Mouse (Mus musculus) cerebellum, adult (tissue): ENCODE results near the gene Cntfr.
A peak's percentile ranks its signal among the peaks of the same experiment; 100 is the strongest.
"Not testable (repeated sequence)": the region's sequence is repeated elsewhere in the genome, so short reads cannot be mapped to it uniquely, and the experiment has no call there.

Source experiments
- ATAC-seq: cut with Nextera tagmentation; 2 replicates; pipeline ENCODE4 v1.9.2; 2017; ENCODE audit warnings: mild to moderate bottlenecking, moderate library complexity, mixed read lengths; ENCODE audit not compliant: insufficient number of reproducible peaks, low FRiP score, low TSS enrichment

The Cntfr gene

DNA sequence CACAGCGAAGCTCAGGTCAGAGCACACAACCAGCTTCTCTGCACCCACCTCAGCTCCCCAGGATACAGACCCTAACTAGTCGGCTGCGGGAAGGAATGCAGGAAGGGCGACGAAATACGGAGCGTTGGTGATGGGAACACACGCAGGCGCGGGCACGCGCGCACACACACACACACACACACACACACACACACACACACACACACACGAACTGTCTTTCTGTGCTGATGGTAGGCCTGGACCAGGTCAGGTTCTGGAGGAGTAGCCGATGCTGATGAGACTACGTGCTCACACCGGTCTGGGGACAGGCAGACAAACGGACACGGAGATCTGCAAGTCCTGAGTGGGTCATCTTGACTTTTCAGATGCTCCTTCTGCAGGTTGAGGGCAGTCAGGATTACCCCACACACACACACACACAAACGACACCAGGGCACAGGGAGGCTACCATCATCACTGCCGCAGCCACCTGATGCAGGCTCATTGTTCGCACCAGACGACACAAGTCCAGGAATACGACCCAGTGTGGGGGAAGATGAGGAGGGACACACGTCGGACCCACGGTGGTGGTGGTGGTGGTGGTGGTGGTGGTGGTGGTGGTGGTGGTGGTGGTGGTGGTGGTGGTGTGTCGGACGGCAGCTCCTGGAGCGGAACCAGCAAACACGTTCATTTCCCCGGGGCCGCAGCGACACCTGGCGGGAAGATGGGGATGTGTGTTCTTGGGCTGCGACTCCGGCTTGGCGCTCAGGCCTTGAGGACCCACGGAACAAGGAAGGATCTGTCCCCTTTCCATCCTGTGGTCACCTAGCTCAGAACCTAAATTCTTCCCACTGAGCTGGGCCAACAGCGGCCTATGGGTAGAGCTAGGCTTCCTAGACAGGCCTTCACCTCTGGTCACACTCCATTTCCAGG, at the start of gene Cntfr:
TSS of gene Cntfr (minus strand) at position 160 of the 912 bp plus-strand sequence.
- ATAC-seq: not testable (repeated sequence)

DNA sequence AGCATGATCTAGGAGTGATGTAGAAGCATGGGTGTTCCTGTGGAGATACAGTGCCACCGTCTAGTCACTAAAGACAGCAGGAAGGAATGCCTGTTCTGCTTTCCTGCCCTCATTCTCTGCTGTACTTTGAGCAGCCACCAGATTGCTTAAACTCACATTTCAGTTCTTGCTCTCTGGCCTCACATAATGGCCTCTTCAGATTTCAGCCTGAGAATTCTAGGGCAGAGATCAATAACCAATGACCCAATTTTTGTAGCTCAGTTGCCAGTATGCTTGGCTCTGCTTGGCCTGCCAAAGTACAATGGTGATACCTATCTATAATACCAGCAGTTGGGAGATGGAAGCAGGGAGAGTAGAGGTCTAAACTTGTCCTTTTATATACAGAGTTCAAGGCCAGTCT, 48.1 kb upstream of the Cntfr start:
- no peak for ATAC-seq

DNA sequence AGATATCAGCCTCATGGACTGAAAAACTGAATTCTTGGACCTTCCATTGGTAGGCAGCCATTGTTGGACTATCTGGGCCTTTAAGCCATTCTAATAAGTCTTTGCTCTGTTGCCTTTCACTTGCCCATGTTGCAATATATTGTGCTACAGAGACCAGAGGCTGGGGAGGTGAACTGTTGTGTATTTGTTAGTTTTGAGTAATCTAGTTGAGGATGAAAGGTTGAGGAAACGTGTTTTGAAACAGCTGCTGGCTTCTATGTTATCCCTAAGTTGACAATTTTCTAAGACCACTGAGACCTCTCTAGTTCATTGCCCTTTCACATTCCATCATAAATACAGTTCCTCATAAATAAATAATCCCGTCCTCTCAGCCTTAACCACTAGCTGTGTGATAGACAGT, 47.2 kb upstream of the Cntfr start:
- no peak for ATAC-seq

DNA sequence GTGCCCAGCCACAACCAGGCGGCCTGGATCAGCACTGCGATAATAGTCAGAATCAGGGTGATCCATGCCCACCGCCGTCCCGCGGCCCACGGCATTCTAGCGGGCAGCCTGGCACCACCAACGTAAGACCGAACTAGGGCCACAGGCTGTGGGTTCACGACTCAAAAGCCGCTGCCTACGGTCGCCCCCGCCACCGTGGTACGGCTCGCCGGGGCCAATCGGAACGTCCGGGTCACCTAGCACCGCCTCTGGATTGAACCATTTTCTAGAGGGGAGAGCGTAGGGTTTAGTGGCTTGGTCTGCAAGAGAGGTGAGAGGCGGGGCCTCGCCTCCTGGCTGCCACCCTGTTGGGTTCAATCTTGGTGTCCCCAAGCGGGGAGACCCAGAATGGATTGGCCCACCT, 44.3 kb upstream of the Cntfr start:
- peak; percentile 96 for ATAC-seq

DNA sequence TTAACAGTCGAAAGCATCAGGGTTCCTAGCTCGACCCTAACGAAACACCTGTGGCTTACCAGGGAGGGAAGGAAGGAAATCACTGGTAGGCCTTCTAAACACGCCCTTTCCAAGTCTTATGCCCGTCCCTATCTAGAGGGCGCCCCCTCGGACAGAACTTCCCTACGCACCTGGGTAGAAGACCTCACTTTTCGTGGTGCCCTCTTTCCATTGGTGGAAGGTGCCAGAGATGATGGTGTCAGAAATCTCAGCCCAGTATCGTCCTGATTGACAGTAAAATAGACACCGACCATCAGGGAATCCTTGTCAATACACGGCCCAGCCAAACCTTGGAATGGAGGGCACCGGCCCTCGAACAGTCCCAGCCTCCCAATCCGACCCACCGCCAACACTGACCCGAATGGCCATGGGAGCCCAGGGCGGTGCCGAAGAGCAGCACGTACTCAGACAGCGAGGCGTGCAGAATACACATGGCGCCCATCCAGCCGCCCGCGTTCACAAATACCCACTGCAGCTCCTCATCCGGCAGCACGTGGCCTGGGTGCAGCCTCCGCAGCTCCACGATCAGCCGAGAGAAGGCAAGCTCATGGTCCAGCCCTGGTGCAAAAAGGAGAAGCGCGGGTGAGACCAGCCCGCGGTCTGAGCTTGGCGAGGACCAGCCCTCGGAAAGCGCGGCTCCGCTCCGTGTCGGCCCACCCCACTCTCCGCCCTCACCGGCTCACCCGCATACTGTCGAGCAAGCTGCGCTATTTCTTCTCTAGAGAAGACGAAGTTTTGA, 43.7 kb upstream of the Cntfr start:
- ATAC-seq: peak; percentile 64

DNA sequence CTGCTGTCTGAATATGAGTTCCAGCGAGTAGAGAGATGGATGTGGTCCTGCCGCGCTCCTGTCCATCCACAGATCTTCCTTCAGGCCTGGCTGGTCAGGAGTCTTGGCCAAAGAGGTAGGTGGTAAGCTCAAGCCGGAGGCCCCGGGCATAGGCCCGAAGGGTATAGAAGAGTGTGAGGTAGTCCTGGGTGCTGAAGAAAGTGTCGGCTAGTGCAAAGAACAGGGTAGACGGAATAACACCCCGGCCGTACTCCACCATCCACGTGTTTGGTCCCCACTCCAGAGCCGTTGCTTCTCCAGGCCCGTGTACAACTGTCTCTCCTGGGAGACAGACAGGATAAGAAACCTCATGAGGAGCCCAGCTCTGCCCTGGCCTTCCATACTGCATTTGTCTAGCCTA, 42.4 kb upstream of the Cntfr start:
- no peak for ATAC-seq

DNA sequence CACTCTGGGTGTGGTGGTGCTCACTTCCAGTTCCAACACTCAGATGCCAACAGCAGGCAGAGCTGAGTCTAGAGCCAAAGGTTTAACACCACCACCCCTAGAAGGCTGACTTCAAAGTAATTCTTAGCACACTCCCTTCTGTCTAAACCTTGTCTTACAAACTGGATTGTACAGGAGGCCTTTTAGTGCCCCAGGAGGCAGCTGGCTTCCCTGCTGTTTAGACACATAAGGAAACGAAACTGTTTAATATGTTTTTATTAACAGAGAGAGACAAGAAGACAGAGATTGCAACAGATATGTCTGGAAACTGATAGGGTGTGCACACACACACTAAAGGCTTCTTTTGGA, 41.3 kb upstream of the Cntfr start:
- ATAC-seq: no peak

DNA sequence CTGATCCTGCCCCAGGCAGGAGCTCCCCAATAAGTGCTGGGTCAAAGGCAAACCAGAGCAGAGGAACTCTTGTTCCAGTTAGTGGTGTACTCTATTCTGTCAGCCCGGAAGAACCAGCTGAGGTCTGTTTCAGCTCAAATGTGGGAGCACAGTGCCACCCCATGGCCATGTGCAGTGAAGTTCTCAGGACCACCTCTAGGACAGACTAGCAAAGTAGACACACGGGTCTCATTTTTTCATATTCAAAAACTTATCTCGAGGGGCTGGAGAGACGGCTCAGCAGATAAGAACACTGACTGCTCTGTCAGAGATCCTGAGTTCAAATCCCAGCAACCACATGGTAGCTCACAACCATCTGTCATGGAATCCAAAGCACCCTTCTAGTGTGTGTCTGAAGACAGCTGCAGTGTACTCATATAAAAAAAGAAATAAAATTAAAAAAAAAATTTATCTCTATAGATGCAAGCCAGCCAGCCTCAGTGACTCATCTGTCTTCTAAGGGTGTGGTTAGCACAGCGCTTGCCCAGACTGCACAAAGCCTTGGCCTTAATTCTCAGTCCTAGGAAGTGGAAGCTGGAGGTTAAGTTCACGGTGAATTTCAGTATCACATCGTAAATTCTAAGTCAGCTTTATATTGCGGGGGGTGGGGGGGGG, 40.8 kb upstream of the Cntfr start:
- ATAC-seq: 0 out of 2 replicates have a peak, but pooled peaks have one; percentile 15

DNA sequence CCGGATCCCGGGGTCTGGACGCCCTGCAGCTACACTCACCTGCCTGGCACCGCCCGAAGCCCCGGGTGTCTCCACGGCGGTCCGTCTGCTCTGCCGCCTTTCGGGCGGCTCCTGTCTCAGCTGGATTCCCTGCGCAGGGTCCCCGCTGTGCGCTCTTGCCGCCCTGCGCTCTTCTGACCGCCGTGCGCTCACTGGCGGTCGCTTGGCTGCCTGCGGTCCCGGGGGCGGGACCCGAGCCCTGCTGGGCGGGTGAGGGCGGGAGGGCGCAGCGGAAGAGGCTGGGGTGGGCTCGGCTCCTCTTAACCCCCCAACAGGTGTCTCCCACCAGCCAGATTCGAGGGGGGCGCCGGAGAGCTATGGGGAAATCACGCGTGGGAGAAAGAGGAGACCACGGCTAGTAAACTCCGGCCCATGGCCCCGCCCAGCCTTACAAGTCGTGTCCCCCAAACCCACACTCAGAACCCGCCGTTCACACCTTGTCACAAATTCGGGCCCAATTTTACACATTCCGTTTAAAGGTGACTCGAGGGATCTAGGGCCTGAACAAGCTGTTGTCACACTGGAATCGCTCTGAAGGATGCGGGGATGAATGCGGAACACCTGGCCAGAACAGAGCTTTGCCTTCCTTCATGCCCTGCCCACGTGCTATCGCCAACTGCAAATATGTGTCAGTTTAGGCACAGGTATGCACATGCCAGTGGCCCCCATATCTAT, 34.3 kb upstream of the Cntfr start, which contains the start of gene Arid3c:
TSS of gene Arid3c (minus strand) at position 91 of the 714 bp plus-strand sequence.
- ATAC-seq: 0 out of 2 replicates have a peak, but pooled peaks have one; percentile 45

DNA sequence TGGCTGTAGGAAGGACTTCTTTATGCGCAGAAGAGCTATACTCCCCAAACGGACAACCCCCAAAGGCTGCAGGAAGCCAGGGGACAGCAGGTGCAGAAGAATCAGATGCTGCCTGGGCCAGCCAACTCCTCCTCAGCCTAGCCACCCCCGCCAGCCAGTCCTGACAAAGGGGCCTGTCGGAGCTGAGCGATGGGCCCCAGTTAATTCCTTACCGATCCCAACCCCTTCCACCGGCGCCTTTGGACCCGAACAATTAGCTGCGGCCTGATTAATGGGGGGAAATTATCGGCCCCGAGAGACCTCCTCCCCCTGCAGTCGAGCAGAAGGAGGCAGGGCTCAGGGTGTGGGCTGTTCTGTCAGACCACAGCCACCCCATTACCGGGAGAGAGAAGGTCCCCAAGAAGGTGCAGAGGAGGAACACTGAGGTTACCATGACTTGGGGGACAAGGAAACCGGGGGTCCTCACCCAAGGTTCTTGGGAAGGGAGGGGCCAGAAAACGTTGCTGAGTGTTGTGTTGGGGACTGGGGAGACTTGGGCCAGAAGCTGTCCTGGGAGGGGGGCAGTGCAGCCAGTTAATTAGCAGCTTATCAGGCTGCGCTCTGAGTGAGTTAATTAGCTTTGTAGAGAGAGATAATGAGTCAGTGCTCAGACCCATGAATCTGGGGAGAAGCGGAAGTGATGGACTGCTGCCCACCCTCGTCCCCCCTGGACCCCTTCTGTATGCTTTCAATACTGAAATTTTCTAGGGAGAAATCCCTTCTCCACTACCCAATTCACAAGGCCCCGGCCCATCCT, 30.1 kb upstream of the Cntfr start:
- ATAC-seq: no peak

DNA sequence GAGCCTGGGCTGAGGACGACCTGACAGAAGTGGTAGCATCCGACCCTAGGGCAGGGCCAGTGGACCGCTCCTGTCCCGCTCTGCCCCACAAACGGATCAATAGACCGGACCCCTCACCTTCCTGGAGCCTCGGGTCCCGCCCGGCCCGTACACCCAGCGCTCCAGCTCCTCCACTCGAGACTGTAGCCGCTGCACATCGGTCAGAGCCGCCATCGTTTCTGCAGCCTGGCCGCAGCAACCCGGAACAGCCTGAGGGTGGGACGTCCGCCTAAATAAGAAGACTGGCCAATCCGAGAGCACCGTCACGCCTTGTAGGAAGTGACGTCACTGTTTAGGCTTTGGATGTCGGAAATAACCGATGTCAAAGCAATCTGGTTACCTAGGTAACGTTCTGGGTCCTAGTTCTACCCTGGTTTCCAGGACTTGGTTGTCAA, 26.0 kb upstream of the Cntfr start, which contains the start of gene Dctn3:
TSS of gene Dctn3 (minus strand) at position 253 of the 434 bp plus-strand sequence.
- ATAC-seq: peak; percentile 97

DNA sequence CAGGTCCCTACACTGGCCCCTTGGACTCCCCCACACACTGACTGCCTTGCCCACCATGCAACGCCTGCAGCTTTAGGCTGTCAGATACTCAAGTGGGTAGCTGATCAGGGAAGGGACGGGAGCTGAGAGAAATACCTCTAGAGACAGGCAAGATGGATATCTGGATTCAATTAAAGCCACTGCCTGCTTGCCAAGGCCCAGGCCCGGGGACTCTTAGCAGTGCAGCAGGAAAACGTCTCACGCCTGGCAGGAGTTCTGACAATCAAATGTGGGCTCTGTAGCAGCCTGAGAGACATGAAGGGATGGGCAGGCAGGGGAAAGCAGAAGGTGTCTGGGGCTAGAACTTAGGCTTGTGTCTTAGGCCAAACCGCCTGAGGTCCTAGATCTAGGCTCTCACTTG, 19.9 kb upstream of the Cntfr start:
- no peak for ATAC-seq

DNA sequence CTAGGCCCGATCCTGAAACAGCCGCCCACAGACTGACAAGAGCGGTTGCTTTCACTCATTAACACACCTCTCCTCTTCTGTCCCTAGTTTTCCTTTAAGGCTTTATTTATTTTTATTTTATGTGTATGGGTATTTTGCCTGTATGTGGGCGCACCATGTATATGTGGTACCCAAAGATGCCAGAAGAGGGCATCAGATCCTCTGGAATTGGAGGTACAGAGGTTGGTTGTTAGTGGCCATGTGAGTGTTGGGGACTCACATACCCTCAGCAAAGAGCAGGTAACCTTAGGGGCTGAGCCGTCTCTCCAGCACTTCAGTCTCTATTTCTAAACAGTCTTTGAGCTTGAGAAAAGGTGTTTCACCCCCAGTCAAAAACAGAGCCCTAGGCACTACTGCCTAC, 18.7 kb upstream of the Cntfr start:
- no peak for ATAC-seq

DNA sequence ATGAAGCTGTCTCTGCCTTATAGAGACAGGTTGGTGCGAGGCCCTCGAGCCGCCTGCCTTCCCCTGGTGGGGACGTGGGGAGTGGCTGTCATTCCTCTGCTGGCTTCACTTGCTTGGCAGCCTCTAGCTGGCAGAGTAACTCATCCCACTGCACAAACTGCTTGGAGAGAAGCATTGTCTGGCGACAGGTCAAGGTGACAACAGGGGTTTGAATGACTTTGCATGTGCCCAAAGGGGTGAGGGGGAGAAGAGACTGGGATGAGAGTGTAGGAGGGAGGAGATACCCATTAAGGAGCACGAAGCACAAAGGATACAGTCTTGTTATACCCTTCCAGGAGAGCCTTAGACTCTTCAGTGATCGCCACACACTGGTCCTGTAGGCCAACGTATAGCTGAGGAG, 18.2 kb upstream of the Cntfr start:
- no peak for ATAC-seq

DNA sequence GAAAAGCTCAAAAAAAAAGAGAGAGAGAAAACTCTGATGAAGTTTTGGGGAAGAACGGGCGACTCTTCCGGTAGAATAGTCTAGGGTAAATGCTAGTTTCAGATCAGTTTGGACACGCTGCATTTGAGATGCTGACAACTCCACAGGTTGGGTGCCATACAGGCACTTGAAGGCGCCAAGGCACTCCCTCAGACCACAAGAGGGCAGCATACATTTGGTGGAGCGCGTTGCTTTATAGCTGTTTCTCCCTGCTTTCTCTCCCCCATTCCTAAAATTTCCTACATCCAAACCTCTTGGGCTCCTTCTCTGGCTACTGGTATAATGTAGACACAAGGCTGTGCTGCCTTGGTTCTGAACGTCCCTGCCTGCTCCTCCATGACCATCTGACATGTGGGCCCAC, 17.4 kb upstream of the Cntfr start:
- 0 out of 2 replicates have a peak, but pooled peaks have one; percentile 24 for ATAC-seq

DNA sequence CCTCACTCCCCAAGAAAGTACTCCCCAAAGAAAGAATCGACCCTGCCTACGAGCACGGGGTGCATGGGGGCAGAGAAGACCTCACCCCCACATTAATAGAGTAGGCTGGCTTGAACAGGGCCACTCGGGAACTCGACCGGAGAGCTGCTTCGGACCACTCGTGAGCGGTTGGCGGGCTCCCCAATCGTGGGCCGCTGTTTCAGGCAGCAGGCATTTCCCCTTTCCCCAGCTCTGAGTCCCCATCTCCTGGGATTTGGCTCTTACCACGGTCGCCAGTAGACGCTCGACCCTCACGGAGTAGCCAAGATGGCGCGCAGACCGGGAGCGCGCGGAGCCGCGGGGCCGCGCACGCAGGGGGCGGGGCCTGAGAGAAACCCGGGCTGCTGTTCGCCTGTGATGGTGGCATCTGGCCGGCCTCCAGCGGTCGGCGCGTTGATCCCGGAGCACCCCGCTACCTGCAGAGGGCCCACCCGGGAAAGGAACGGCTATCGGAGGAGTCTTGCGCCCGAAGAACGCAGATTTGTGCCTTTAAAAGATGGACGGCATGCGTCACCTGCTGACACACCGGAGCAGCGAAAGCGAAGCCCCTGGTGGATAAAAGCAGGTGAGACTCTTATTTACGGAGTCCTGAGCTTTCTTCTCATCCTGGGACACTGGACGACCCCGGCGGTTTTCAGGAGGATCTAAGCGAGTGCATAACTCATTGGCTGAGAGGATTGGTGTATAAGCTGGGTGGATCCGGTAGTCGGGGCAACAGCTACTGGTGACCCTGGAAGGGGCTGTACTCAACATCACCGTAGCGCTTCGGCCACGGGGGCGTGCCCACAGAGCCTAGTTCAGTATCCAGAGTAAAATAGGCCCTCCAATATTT, 16.5 kb upstream of the Cntfr start, which contains the start of gene Rpp25l:
TSS of gene Rpp25l (minus strand) at position 338 of the 871 bp plus-strand sequence.
- ATAC-seq: peak; percentile 38; the same call in 1 of the 2 replicates

DNA sequence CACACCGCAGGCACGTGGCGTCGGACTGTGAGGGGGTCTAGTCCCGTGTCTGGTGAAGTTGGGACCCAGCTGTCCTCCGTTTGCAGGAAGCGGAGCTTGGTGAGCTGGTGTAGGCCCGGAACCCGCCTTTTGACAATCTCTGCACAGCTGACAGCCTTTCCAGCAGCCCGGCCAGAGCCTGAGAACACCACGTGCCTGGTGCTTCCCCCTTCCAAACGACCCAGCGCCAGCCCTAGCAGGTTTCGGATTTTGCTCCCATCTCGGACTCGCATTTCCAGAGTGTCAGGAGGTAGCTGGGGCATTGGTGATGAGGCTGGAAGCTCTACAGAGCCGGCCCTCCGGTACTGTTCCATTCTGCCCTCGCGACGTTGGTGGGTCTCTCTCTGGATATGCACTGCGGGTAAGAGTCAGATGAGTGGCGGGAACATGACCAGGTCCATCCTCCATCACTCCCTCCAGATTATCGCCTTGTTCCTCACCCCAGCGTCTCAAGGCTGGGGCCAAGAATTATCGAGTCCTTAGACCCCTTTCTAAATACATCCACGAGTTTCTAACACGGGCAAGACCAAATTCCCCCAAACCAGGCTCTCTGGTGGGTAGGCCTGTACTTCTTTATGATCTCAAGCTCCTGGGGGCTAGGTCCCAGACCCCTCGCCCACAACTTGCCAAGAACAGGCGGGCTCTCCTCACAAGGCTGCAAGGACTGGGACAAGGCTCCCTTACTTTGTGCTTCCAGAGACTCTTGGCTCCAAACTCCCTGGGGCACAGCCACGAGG, 15.7 kb upstream of the Cntfr start:
- no peak for ATAC-seq
